Comparison of ENCODE assay signal across 8 mouse cellular contexts in the genomic region with DNA sequence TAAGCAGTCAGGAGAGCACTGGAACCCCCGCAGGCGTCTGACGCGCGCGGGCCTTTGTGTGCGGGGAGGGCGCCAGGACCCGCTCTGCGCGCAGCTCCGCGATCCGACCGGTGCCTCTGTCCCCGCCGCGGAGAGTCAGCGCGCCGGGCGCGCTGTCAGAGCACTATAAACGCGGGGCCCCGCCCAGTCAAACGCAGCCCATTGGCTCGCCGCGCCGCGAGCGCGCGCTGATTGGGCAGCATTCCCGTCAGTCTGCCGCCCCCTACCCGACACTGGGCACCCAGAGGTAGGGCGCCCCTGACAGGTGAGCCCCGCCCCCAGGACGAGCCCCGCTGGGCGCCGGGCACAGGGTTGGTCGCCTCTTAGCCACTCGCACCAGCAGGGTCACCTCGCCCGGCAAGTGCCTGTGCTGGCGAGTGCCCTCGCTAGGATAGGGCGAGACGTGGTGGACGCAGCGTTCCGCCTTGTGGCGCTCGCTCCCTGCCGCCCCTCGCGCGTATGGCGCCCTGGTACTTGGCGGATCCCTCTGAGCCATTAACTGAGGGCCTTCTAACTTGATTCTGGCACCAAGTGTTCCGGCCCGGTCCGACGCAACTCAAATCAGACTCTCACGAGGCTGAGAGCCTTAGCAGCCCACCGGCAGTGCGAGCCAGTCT. TPM values are rescaled to one million over a fixed set of nuclear protein-coding genes. Genes with fewer than 3 reads are reported as not detected.
DNase-seq lines count a peak whose midpoint lies in the region; ATAC-seq lines count a peak whose summit lies in the region.

A gene (minus strand): TSS at position 140 of the 656 bp plus-strand sequence.

- H3K4me2 ChIP-seq in intestine, embryonic 16.5 days (ENCODE audit: low read depth, low read length) = peak within 1 kb of the TSS; percentile 86

- WGBS in embryonic facial prominence, embryonic 10.5 days = under 1% methylated on average over 70 of the region's 70 CpGs
- under 1% methylated on average over 69 of the region's 70 CpGs for WGBS in intestine, embryonic 16.5 days

- peak; percentile 96 for DNase-seq in adrenal gland, postnatal 14 days
- DNase-seq in embryonic facial prominence, embryonic 10.5 days (ENCODE audit: low spot score) = peak; percentile 97
- DNase-seq in gonadal fat pad, adult 2 months (ENCODE audit: low read depth) = no peak
- peak; percentile 98 for DNase-seq in left cerebral cortex, postnatal 25 days (ENCODE audit: low spot score in 2 of 2)
- DNase-seq in mesoderm, embryonic 11.5 days (ENCODE audit: low read depth, low spot score) = peak; percentile 96
- DNase-seq in right cerebral cortex, postnatal 25 days = peak; percentile 99
- peak; percentile 94 to 95 for DNase-seq in urinary bladder, postnatal 36 days (ENCODE audit: low spot score in 2 of 2)

- H3K27me3 ChIP-seq in embryonic facial prominence, embryonic 10.5 days (replicated peaks; ENCODE audit: low read depth, poor library complexity, severe bottlenecking) = no peaks in the 10 kb centered on the region
- H3K27me3 ChIP-seq in intestine, embryonic 16.5 days (replicated peaks; ENCODE audit: control insufficient read depth, insufficient read depth, low read length) = no peaks in the 10 kb centered on the region

- H3K27ac ChIP-seq in embryonic facial prominence, embryonic 10.5 days (replicated peaks) = peak within 1 kb of the TSS; percentile 96
- H3K27ac ChIP-seq in intestine, embryonic 16.5 days (ENCODE audit: low read length) = peak within 1 kb of the TSS; percentile 81

- H3K9me3 ChIP-seq in embryonic facial prominence, embryonic 10.5 days = no peaks in the 10 kb centered on the region
- no peaks in the 10 kb centered on the region for H3K9me3 ChIP-seq in intestine, embryonic 16.5 days (ENCODE audit: control insufficient read depth, low read length)

- H3K4me3 ChIP-seq in embryonic facial prominence, embryonic 10.5 days = peak within 1 kb of the TSS; percentile 98
- peak within 1 kb of the TSS; percentile 87 for H3K4me3 ChIP-seq in intestine, embryonic 16.5 days (ENCODE audit: low read length)

- intact Hi-C loops in left cerebral cortex, postnatal 25 days (cut with DNase I) = loop anchor here (1.0 to 5.0 kb wide), 2 partner anchors 333 to 516 kb away; no protein-coding TSS in a partner anchor

- peaks cover 19% of the 10 kb centered on the region for H3K36me3 ChIP-seq in embryonic facial prominence, embryonic 10.5 days (replicated peaks)
- H3K36me3 ChIP-seq in intestine, embryonic 16.5 days (ENCODE audit: control insufficient read depth, insufficient read depth, low read length) = no peaks in the 10 kb centered on the region

- ATAC-seq in intestine, embryonic 16.5 days = peak; percentile 94

- H3K9ac ChIP-seq in intestine, embryonic 16.5 days (ENCODE audit: low read depth, low read length) = peak within 1 kb of the TSS; percentile 82

- peaks cover 31% of the 10 kb centered on the region for H3K4me1 ChIP-seq in embryonic facial prominence, embryonic 10.5 days
- peaks cover 3% of the 10 kb centered on the region; the same call in 1 of the 2 replicates for H3K4me1 ChIP-seq in intestine, embryonic 16.5 days (ENCODE audit: control insufficient read depth, insufficient read depth, low read length)

RNA-seq across cellular contexts. Expression of the gene that starts here (rescaled TPM):
- 31.5 and 31.6 TPM in 2 replicates for total RNA-seq in adrenal gland, postnatal 14 days (2021)
- polyA plus RNA-seq in embryonic facial prominence, embryonic 10.5 days (2016; fragmentation: Nextera tagmentation; extraction: Ambion mirVana) = 32.2 and 33.7 TPM in 2 replicates
- 32.2 and 35.3 TPM in 2 replicates for polyA plus RNA-seq in gonadal fat pad, adult 2 months (2012; rRNA removed)
- 4.9 and 8.6 TPM in 2 replicates for polyA plus RNA-seq in intestine, embryonic 16.5 days (2015; fragmentation: Nextera tagmentation; extraction: Ambion mirVana)
- total RNA-seq in left cerebral cortex, postnatal 25 days (2021) = 10 to 100 TPM; 67.2 to 69.6 TPM
